Mouse (Mus musculus) forelimb bud, embryonic 11.5 days (tissue): ENCODE results near the gene Kat2a.

Experiments used
- DNase-seq: peaks from one replicate; pipeline ENCODE4 v3.0.0-alpha.2; 2012; ENCODE audit warnings: low read depth, low spot score

Gene Kat2a

GRCm38 (mm10) chr11:100735954-100736745 lies 23.9 kb upstream of the Kat2a start:
- DNase-seq = no peak

GRCm38 (mm10) chr11:100735134-100735865 lies 23.0 kb upstream of the Kat2a start:
- no peak for DNase-seq

- DNase-seq = no peak
These were observed 18.4 kb upstream of the Kat2a start for GRCm38 (mm10) chr11:100730477-100731205.

- no peak for DNase-seq
These were observed 17.7 kb upstream of the Kat2a start for GRCm38 (mm10) chr11:100729976-100730375.

- no peak for DNase-seq
These were observed 16.3 kb upstream of the Kat2a start for GRCm38 (mm10) chr11:100728601-100729000.

GRCm38 (mm10) chr11:100727201-100727600 lies 14.9 kb upstream of the Kat2a start:
- DNase-seq = no peak

- DNase-seq = no peak
These were observed 12.8 kb upstream of the Kat2a start for GRCm38 (mm10) chr11:100724919-100725512.

GRCm38 (mm10) chr11:100722493-100723028 lies 10.3 kb upstream of the Kat2a start:
- DNase-seq = no peak

- DNase-seq = no peak
These were observed 9.7 kb upstream of the Kat2a start for GRCm38 (mm10) chr11:100721776-100722492.

- DNase-seq = no peak
These were observed 9.0 kb upstream of the Kat2a start for GRCm38 (mm10) chr11:100721254-100721653.

- DNase-seq = no peak
These were observed 8.1 kb upstream of the Kat2a start for GRCm38 (mm10) chr11:100720345-100720744.

- no peak for DNase-seq
These were observed 7.6 kb upstream of the Kat2a start for GRCm38 (mm10) chr11:100719893-100720292.

GRCm38 (mm10) chr11:100719312-100719711 lies 7.0 kb upstream of the Kat2a start:
- no peak for DNase-seq

GRCm38 (mm10) chr11:100718866-100719265 lies 6.6 kb upstream of the Kat2a start:
- no peak for DNase-seq

GRCm38 (mm10) chr11:100718462-100718861 lies 6.2 kb upstream of the Kat2a start:
- DNase-seq = no peak

- no peak for DNase-seq
These were observed 4.4 kb upstream of the Kat2a start for GRCm38 (mm10) chr11:100716649-100717048.

- DNase-seq = no peak
These were observed 2.7 kb upstream of the Kat2a start for GRCm38 (mm10) chr11:100714948-100715347.

GRCm38 (mm10) chr11:100714534-100714915 lies 2.3 kb upstream of the Kat2a start:
- peak; percentile 75 for DNase-seq

GRCm38 (mm10) chr11:100713735-100714533 lies 1.7 kb upstream of the Kat2a start, which contains the start of gene Hspb9:
Gene Hspb9 (plus strand): TSS chr11:100713850.
- DNase-seq = peak; percentile 37

- DNase-seq = no peak
These were observed 909 bp upstream of the Kat2a start for GRCm38 (mm10) chr11:100713174-100713573.
